Mouse (Mus musculus) small intestine, adult 2 months (tissue): ENCODE results near the gene Il17rc.

Experiments used
- CTCF ChIP-seq: fragments of 200-500 bp; IDR thresholded peaks from 2 replicates; pipeline ENCODE4 v1.5.1; 2012; ENCODE audit warnings: low read depth, mild to moderate bottlenecking, control low read depth, inconsistent platforms, low read length, moderate library complexity, mixed read lengths; ENCODE audit not compliant: insufficient replicate concordance, insufficient read length; ENCODE audit errors: extremely low read depth
- POLR2A ChIP-seq: fragments of 200-500 bp; IDR thresholded peaks from 2 replicates; pipeline ENCODE4 v1.6.1; 2012; ENCODE audit warnings: low read depth, mild to moderate bottlenecking, control low read depth, inconsistent platforms, low read length, moderate library complexity

- TF ChIP-seq CTCF = no peak
- no peak for TF ChIP-seq POLR2A
Measured at GRCm38 (mm10) chr6:113480555-113481373, 9.5 kb downstream of the Il17rc start.
